Mouse (Mus musculus): ENCODE data around the gene Adpgk.

DNA sequence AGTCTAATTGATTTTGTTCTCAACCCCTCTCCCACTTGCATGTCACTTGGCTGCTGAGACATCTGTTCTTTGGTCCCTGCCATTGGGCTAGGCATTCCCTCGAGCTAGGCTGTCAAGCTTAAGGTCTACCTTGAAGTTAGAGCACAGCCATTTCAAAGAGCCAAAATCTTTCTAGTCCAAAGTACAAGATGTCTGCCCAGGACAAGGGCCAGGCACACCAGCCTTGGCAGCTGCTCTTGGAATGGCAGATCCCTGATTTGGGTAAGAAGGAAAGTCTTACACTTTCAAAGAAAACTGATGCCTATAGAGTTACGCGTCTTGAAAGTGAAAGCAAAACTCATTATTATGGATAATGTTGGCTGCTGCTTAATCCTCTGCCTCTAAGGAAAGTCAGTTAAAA lies 24.8 kb downstream of the Adpgk start:
- no peak for TF ChIP-seq EP300 (IDR thresholded peaks at IDR 0.05)
- TF ChIP-seq CTCF (IDR thresholded peaks at IDR 0.05): no peak

Data from lung, postnatal 0 days (tissue).